Mouse (Mus musculus) hindlimb bud, embryonic 11.5 days (tissue): ENCODE results near the gene BC034090.
"Not testable (repeated sequence)": the region's sequence is repeated elsewhere in the genome, so short reads cannot be mapped to it uniquely, and the experiment has no call there.

Source experiments
- DNase-seq: peaks from one replicate; pipeline ENCODE4 v3.0.0-alpha.2; 2012; ENCODE audit warnings: low read depth, low spot score; ENCODE audit errors: extremely low spot score

Gene BC034090

GRCm38 (mm10) chr1:155243797-155244770 is at the start of gene BC034090:
Gene BC034090, minus strand, starts transcription at chr1:155244444.
- DNase-seq: no peak

DNA sequence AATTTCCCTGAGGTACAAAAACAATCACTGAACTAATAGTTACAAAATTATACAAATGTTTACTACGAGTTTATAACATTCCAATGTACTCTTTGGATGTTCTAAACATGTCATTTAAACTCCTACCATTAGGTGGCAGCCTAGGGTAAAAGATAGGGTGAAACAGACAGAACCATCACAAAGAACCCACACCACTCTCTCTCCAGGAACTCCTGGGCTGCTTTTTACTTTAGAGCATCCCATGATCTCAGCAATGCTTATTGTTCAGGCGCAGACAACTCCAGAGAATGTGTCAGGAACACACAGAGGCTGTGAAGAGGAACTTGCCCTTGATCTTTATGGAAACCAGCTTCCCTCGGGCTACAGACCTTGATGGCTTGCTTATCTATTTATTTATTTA is 49.2 kb upstream of the BC034090 start:
- DNase-seq: peak; percentile 83

DNA sequence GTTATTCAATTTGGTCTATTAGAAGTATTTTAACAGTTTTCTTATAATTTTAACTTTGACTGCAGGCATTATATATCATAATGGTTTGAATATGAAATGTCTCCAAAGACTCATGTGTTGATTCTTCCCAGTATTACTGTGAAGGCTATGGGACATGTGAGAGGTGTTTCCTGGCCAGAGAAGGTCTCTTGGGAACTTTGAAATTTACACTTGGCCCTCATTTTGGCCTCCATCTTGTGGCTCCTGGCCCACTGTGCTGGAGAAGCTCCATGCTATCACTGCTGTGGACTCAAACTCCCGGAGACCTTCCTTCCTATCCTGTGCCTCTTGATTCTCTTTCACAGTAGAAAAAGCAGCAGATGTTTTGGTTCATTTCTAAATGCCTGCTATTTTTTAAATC is 45.2 kb upstream of the BC034090 start:
- DNase-seq: no peak

DNA sequence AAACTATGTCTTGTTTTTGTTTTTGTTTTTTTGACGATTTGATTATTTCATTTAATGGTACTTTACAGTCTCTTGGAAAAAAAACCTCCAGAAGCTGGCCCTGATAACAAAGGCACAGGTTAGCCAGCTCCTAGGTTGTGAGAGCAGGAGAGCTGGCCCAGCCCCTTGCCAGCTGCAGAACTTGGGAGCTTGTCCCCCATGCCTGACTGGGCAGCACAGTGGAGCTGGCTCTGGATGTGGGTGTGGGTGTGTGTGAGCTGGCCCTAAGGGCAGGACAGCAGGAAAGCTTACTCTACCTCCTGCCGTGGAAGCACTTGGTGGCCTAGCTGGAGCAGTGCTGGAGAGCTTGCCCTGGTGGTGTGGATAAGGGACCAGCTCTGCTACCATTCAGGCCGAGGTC is 43.8 kb upstream of the BC034090 start:
- no peak for DNase-seq

DNA sequence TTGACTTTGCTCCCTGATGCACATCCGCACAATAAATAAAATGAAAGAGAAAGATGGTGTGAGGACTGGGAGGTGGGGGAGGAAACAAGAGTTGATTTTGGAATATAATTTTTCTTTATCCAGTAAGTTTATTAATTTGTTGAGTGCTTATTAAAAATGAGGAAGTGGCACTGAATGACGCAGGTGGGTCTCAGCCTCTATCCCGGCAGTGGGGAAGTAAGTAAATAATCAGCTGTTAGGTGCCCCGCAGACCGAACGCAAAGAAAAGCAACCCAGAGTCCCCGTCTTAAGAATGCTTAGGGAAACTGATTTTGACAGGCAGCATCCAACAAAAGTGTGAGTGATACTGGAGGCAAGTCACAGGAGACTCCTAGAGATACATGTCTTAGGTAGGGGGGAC is 39.6 kb upstream of the BC034090 start:
- no peak for DNase-seq

DNA sequence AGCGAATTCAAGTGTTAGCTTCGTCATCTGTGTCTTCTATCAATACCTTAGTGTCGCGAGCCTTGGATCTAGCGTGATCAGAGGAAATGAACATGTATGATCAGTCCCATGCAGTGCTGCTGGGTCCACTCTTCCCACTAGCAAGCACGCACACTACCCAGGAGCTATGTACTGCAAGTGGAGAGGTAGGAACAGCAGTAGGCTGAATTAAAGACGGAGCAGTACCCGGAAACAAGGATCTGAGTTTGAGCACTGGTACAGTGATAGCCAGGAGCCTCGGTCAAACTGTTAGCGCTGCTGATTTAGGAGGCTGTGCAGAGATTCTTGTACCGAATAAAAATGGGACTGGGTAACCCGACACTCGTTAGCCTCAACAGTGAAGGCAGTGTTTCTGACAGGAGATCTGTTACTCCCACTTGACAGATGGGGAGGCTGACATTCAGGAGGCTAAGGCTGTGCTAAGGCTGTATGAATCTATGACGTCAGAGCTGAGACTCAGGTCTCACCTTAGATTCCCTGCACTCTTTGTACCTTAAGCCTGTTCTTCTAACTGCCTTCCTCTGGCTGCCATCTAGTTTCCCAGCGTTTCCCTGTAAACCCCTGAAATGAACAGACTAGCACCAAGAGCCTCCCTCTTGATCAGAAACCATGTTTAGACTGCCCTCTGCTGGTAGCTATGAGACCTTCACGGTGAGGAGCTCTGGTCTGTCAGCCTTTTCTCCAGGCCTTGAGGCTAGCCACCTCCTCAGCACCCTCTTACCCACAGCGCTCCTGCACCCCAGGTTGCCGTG is 37.0 kb upstream of the BC034090 start:
- peak; percentile 90 for DNase-seq

GRCm38 (mm10) chr1:155280306-155280705 is 36.1 kb upstream of the BC034090 start:
- DNase-seq: no peak

DNA sequence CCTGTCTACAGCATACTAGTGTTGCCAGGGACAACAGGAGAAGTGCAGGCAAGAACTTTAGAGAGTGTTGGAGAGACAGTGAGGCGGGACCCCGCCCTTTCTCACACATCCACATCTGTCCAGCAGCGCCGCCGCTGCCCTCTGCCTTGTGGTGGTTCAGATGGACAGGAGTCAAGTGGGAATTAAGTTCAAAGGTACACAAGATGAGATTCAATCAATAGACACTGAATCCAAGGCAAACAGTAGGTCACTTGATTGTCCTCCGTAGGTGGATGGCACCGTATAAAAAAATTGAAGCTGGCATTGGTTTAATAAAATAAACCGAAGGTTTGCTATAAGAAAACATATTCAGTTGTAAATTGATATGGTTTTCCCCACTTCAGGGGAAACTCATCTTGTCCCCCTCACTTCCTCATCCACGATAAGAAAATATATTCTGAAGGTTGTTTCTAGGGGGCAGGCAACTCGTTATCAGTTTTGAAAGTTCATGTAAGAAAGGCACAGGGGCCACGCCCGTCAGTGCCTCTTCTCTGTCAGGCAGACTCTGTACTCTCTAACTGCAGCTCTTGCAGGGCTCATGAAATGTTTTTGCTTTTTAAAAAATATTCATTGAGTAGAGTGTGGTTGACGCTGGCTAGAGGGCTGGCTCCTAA is 32.3 kb upstream of the BC034090 start:
- DNase-seq: no peak

DNA sequence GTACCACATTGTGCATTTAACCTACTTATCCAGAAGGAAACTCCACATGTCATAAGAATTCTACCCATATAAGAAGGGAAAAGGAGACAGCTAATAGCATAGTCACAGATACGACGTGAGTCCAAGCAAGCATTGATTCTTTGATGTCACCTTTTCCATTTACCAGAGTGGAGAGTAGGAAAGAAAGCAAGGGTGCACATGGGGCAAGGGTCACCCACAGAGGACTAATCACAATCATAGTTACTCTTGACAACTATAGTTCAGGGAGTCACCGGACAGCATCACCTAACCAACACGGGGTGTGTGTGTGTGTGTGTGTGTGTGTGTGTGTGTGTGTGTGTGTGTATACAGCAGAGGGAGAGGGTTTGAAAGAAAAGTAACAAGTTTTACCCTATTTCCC is 31.5 kb upstream of the BC034090 start:
- DNase-seq: no peak

GRCm38 (mm10) chr1:155274976-155275375 is 30.7 kb upstream of the BC034090 start:
- no peak for DNase-seq

GRCm38 (mm10) chr1:155272953-155273352 is 28.7 kb upstream of the BC034090 start:
- DNase-seq: no peak

DNA sequence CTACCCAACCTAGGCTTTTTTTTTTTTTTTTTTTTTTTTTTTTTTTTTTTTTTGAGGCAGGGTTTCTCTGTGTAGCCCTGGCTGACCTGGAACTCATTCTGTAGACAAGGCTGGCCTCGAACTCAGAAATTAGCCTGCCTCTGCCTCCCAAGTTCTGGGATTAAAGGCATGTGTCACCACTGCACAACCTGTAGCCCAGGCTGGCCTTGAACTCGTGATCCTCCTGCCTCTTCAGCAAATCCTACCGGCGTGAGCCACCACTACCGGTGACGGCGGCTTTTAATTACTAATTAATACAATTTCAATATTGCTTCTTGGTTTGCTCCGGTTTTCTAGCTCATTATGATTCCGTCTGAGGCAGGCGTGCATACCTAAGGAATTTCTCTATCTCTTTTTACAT is 18.3 kb upstream of the BC034090 start:
- not testable (repeated sequence) for DNase-seq

GRCm38 (mm10) chr1:155254309-155254708 is 10.1 kb upstream of the BC034090 start:
- no peak for DNase-seq

DNA sequence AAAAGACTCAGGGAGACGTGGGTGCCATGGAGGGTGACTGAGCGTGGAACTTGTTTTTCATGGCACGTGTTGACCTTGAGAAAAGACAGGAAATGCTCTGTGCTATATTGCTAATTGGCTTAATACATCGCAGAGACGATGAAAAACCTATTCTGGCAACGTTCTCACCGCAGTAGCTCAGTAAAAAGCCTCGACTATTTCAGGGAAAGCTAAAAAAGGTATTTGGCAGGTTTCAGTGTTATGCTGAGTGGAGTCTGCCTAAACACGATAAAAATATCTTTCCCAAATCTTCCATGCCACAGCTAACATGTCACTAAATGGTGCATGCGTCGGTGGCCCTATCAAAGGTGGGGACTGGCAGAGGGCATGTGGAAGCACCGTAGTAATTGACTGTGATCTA is 8.9 kb upstream of the BC034090 start:
- DNase-seq: no peak

DNA sequence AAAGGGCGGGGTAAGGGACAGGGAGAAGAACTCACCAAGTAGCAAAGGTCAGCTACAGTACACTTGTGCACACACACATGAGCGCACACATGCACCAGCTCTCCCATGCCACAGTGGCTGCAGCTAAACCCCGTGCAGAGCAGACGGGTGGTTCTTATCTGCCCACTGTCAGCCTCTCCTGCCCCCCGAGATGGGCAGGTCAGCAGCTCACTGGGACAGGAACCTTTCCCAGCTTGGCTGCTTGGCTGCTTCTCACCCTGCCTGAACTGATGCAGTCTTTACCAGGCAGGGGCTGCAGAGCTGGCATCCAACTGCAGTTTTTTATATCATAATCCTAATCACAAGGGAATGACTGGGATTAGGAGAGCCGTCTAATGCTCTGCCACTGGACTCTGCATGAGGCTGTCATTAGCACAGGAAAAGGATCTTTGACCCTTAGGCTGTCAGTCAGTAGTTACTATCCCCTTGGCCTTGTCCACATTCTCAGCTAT is 8.4 kb upstream of the BC034090 start:
- DNase-seq: no peak

DNA sequence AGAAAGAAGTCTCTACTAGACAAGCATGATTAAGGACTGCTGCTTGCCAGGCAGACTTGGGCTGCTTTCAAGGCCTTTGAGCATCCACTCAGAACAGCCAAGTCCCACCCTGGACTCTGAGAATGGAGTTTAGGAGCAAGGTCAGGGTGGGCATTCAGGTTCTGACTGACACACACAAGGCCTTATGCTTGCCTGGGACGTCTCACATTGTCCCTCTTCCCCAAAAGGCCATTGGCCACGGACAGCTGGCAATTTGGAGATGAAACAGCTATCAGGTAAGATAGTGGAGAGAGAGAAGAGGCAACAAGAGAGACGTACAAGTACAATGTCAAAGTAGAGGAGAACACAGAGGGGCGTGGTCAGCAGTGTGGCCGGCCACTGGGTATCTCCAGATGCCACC is 7.4 kb upstream of the BC034090 start:
- DNase-seq: no peak

- DNase-seq: no peak
These were observed 6.4 kb upstream of the BC034090 start for GRCm38 (mm10) chr1:155250531-155251135.

- DNase-seq: no peak
These were observed 5.7 kb upstream of the BC034090 start for GRCm38 (mm10) chr1:155249896-155250295.

DNA sequence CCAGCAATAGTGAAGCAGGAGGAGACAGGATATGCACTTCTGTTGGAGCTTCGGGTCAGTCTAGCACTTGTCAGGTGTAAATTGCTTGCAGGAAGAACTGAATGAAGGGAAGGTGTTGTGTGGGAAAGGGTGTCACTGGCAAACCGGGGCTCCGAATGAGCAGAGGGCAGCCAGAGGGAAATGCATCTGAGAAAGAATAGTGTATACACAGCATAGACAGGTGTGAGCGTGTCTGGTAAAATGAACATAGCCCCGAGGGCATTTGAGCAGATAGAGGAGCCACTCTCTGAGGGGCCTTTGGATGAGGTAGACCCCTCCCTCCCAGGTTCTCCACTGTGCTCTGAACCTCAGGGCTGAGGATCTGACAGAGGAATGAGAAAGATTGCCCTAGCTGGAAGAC is 3.8 kb upstream of the BC034090 start:
- no peak for DNase-seq

DNA sequence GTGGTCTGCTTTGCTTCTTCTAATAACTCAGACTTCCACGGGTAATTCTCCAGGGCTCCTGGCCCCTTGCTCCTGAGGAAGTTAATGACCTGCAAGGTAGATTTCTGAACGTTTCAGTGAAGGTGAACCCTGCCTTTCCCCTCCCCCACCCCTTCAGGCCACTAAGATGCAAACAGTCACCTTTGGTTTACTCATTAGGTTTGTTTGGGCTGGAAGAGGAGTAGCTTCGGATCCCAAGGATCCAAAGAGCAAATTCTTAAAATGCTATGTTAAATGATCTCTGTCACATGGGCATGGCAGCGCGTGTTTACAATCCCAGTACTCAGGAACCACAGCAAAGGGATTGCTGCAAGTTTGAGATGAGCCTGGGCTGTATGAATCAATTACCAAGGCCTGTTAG is 3.2 kb upstream of the BC034090 start:
- DNase-seq: no peak

DNA sequence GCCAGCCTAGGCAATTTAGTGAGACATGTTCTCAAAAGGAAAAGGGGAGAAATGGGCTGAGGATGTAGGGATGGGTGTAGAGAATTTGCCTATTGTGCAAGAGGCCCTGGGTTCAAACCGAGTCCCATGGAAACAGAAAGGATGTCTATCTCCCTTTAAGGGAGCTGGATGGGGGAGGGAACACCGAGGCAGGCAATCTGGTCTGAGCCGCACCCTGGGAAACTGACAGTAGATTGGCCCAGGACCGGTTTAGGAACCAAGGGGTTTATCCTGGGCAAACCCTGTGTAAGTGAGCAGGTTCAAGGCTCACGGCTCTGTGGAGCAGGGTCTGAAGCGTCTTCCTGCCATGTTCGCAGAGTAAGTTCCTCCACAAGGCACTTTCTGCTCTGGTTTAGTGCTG is 1.3 kb upstream of the BC034090 start:
- no peak for DNase-seq
